Mouse (Mus musculus) spleen, postnatal 4 days (tissue): ENCODE results near the gene Amfr.
A peak's percentile ranks its signal among the peaks of the same experiment; 100 is the strongest.

Experiments used
- DNase-seq, 2 experiments: peaks; one replicate each; pipeline ENCODE4 v3.0.0; 2022; ENCODE audit warnings: low spot score in 2 of 2

Amfr gene

GRCm38 (mm10) chr8:93981679-93982215 is 30.9 kb downstream of the Amfr start:
- DNase-seq: no peak

- no peak for DNase-seq
Observed at GRCm38 (mm10) chr8:93980141-93980540, 32.5 kb downstream of the Amfr start.

DNA sequence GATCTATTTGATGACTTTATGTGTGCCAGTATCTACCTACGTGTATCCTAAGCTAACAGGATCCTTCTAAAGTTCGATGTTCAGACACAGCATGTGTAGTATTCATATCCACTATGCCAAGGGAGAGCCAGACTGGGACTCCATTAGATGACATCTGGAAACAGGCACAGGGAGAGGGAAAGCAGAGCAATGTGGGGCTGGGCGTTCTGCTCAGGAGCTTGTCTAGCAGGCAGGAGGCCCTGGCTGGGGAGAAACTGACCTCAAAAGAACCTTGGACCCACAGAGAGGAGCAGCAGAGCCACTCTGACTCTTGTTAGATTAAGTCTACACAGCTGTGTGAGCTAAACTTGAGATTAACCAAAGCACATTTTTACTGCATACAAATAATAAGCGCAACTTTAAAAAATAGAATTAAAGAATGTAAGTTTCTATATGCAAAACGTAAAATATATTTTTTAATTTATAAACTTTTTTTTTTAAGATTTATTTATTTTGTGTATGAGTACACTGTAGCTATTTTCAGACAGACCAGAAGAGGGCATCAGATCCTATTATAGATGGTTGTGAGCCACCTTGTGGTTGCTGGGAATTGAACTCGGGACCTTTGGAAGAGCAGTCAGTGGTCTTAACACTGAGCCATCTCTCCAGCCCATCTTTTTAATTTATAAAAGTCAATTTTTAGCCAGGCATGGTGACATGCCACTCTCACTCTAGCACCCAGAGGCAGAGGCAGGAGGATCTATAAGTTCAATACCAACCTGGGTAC is 36.0 kb downstream of the Amfr start:
- DNase-seq: peak in 1 of 2 experiments; percentile 7

DNA sequence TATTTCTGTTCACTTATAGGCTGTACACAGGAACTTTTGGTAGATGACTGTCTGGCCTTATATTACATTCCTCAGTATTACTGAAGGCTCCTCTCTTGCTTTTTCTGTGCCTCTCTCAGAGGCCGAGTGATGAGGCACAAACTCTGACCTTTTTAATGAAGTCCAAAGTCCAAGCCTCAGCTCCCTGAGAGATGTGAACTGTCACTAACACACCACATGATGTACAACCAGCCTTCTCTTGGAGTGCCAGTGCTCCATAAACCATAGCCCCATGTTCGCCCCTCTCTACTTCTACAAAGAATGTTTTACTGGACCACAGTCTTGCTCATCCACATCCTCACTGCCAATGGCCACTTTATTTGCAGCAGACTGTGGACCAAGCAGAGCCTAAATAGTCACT is 37.3 kb downstream of the Amfr start:
- no peak for DNase-seq

DNA sequence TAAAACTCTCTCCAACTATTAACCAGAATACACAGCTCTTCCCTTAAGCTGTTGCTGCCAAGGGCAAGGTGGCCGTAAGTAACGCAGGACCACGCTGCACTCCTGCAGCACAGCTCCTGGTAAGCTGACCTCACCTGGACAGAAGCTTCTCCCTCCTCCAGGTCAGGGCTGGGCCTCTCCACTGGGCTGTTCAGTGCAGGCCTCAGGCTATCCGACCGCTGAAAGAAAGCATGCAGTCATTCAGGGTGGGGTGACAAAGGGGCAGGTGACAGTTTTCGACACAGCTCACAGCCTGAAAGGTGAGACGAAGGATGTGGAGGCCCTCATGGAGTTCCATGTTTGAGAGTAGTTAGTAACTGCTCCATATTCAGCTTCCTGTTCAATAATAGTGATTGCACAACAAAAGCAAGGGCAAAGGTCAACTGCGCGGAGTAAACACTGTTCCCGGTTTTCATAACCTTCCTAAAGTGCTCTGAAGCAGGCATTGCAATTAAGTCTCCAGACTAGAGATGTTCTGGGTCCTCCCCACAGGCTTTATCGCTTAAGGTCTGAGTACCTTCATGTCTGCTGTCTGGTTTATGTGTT is 37.9 kb downstream of the Amfr start:
- DNase-seq: peak in 1 of 2 experiments; percentile 9

GRCm38 (mm10) chr8:93973831-93974375 is 38.7 kb downstream of the Amfr start:
- DNase-seq: peak in 1 of 2 experiments; percentile 10

GRCm38 (mm10) chr8:93972971-93973734 is 39.5 kb downstream of the Amfr start:
- peak in 1 of 2 experiments; percentile 6 for DNase-seq

GRCm38 (mm10) chr8:93972211-93972610 is 40.4 kb downstream of the Amfr start:
- DNase-seq: peak in 1 of 2 experiments; percentile 9

DNA sequence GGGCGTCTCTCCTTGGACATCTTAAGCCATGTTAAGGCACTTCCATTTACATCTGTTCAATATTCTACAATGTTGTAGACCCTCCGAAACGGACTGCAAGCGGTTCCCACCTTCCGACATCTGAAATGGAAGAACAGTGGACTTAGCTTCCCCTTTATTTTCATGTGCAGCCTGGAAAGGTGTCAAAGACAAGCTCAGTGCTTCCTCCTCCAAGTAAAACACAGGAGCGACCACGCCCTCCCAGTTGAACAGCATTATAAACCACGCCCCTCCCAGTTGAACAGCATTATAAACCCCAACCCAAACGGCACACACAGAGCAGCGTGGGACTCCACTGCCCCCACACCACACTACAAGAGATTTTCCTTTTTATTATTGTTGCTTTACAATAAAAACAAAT is 41.2 kb downstream of the Amfr start:
- DNase-seq: peak in 1 of 2 experiments; percentile 10

GRCm38 (mm10) chr8:93969626-93970340 is 42.9 kb downstream of the Amfr start:
- DNase-seq: peak in 1 of 2 experiments; percentile 9

GRCm38 (mm10) chr8:93968293-93968692 is 44.3 kb downstream of the Amfr start:
- DNase-seq: no peak

DNA sequence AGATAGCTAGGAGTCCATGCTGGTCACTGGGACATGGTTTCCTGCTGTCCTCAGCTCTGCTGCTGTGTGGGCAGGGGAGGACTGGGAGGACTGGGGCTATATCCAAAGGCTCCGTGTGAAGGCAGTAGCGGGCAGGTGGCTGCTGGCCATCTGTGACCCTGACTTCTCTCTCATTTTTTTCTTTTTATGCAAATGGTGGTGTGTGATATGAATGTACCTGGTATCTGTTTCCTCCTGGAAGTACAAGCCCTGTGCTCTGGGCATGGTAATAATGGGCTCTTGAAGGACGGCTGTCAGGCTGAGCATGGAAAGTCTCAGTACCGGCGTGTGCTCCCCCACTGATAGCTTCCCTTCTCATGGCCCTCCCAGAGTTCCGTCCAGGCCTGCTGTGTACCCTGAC is 51.7 kb downstream of the Amfr start:
- no peak for DNase-seq

DNA sequence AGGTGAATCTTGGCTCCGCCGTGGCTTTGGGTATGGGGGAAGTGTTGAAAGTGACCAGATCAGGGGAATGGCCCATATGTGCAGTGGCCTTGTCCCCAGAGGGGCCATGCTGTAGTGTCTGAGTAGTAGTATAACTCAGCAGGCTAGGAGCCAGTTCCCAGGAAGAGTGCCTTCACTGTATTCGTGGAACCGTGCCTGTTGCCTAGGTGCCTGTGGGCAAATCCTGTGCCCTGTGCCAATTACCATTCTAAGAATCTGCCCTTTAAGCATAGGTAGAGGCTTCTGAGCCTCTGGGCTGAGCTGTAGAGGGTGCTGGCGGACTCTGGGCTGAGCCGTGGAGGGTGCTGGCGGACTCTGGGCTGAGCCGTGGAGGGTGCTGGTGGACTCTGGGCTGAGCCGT is 54.2 kb downstream of the Amfr start:
- DNase-seq: no peak

DNA sequence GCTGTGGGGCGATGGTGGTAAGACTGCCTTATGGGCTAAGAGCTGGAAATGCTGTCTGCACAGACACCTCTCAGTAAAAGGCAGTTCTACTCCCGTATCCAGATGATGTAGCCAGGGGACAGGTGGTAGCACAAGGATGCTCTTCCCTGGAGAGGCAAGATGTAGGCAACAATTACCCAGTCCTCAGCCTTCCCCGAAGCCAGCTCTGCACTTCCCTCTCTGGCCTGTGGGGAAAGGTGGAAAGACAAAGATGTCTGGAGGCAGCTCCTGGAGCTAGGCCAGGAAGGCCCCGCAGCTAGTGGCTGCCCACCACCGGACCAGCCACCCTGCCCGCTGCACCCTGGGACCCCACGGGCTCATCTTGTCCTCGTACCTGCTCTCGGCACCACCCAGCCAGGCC is 60.1 kb downstream of the Amfr start:
- DNase-seq: no peak

GRCm38 (mm10) chr8:93950133-93950532 is 62.5 kb downstream of the Amfr start:
- no peak for DNase-seq

GRCm38 (mm10) chr8:93946397-93946796 is 66.2 kb downstream of the Amfr start:
- DNase-seq: no peak

DNA sequence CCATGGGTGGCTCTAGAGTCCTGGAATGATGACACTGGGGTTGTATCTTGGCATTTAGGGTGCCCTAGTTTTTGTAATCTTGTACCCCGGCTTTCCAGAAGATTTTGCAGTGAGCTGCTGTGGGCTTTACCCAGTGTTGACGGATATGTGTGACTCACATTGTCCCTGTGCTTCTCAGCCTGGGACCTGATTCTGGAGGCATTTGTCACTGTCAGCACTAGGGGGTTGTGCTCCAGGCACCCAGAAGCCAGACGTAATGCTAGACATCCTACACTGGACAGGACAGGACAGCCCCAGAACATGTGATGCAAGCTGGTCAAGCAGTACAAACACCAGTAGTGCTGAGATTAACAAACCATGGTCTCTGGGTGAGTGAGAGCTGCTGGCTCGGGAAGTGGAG is 66.9 kb downstream of the Amfr start:
- no peak for DNase-seq

DNA sequence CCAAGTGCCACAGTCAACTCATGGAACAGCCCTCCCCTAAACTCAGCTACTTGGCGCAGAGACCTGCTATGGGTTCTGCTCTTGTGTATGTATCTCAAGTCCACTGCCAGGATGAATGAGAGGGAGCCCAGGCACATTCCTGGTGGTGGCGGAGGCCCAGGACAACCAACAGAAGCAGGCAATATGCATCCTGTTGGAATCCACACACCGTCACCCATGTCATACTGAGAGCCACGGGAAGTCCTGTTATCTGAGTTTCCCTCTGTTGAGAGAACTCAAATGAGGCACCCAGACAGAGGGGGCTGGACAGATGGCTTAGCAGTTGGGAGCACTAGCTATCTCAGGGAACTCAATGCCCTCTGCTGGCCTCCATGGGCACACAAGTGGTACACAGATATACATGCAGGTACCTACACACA is 71.0 kb downstream of the Amfr start:
- DNase-seq: no peak

DNA sequence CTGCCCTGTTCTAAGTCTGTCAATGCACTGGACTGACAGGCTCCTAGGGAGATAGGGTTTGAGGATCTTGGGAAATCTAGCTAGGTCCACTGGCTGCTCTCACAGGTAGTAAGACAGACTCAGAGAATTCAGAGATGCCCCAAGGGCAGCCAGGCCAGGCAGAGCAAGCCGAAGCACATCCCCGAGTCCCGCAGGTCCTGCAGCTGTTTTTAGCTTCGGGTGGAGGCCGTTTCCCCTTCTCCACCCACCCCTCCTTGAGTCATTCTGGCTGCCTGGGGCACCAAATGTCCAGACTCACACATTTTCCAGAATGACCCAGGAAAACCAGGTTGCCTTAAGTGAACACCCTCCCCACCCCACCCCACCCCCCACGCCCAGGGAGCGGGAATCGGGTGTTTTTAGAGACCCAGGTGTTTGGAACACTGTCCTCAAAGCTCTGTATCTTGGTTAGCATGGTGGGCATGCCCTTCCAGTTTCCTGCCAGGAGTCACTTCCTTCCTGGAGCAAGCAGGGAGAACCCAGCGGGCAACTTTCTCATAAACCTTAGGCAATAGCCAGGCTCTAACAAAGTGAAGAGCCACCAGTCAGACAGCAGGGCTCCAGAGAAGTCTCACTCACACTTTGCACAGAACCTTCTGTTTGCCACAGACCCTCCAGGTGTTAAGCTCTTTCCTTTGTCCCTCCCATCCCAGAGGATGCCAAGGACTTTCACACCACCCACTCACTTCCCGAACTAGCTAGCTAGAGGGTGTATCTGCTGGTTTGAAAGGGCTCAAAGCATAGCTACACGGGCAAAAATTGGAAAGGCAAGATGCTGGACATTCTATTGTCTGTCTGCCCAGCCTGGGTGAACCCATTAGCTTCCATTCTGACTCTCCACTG is 71.9 kb downstream of the Amfr start:
- DNase-seq: no peak

- no peak for DNase-seq
Observed at GRCm38 (mm10) chr8:93938193-93938592, 74.4 kb downstream of the Amfr start.
